Mouse (Mus musculus) MEL (cell line): ENCODE results near the gene Man1b1.

Experiments
- CTCF ChIP-seq, 3 experiments: IDR thresholded peaks in 2 of 3; conservative IDR thresholded peaks in 1 of 3; 2 replicates each; pipeline ENCODE4 v1.5.1; 2011 to 2012; ENCODE audit warnings: low read length in 3 of 3, low read depth in 2 of 3, mild to moderate bottlenecking in 2 of 3, improper control_type of control experiment in 1 of 3, inconsistent platforms in 1 of 3, mixed read lengths in 1 of 3, moderate library complexity in 1 of 3; ENCODE audit not compliant: control insufficient read depth in 1 of 3, insufficient read depth in 1 of 3, poor library complexity in 1 of 3, severe bottlenecking in 1 of 3
- E2F4 ChIP-seq: IDR thresholded peaks from 2 replicates; pipeline ENCODE4 v1.6.1; 2011; ENCODE audit warnings: low read depth, low read length, improper control_type of control experiment, borderline replicate concordance
- ELF1 ChIP-seq: IDR thresholded peaks from 2 replicates; pipeline ENCODE4 v1.6.1; 2014; ENCODE audit warnings: low read depth, mild to moderate bottlenecking, inconsistent platforms, low read length, improper control_type of control experiment, moderate library complexity
- EP300 ChIP-seq, 2 experiments: IDR thresholded peaks; 2 replicates each; pipeline ENCODE4 v1.6.1; 2011; ENCODE audit warnings: improper control_type of control experiment in 2 of 2, low read length in 2 of 2, low read depth in 1 of 2, mild to moderate bottlenecking in 1 of 2
- ETS1 ChIP-seq: IDR thresholded peaks from 2 replicates; pipeline ENCODE4 v1.6.1; 2012; ENCODE audit warnings: low read depth, mild to moderate bottlenecking, inconsistent platforms, low read length, improper control_type of control experiment, moderate library complexity
- POLR2A ChIP-seq, 2 experiments: IDR thresholded peaks; 2 replicates each; pipeline ENCODE4 v1.6.1; 2011 to 2012; ENCODE audit warnings: low read length in 2 of 2, mild to moderate bottlenecking in 2 of 2, control low read depth in 1 of 2, improper control_type of control experiment in 1 of 2, low read depth in 1 of 2, moderate library complexity in 1 of 2; ENCODE audit not compliant: control insufficient read depth in 1 of 2, insufficient read depth in 1 of 2, poor library complexity in 1 of 2
- TBP ChIP-seq: IDR thresholded peaks from 2 replicates; pipeline ENCODE4 v1.8.0; 2011; ENCODE audit warnings: low read depth, low read length, improper control_type of control experiment
- ZMIZ1 ChIP-seq: IDR thresholded peaks from 2 replicates; pipeline ENCODE4 v1.6.1; 2012; ENCODE audit warnings: low read depth, mild to moderate bottlenecking, inconsistent platforms, low read length, improper control_type of control experiment, moderate library complexity
- ZNF384 ChIP-seq: IDR thresholded peaks from 2 replicates; pipeline ENCODE4 v1.6.1; 2012; ENCODE audit warnings: low read depth, mild to moderate bottlenecking, inconsistent platforms, low read length, improper control_type of control experiment

DNA sequence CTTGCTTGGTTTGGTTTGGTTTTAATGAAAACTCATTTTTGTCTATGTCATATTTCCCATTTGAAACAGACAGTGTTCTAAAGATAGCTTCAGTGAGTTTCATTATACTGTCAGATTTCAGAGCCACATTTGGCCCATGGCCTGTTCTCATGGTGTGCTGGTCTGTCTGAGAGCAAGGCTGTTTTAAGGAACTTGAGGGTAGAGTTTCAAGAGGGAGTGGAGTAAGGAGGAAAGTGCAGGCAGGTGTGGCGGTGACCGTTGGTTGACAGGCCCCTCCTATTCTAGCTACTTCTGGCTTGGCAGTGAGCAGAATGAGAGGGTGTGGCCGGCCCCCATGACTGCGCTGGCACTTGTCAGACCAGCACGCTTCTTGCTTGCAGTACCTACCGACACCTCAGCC lies 6.2 kb downstream of the Man1b1 start:
- no peak for TF ChIP-seq ETS1
- no peak for TF ChIP-seq E2F4
- no peak for TF ChIP-seq ZMIZ1
- no peak for TF ChIP-seq ELF1
- TF ChIP-seq CTCF (IDR thresholded peaks at IDR 0.05 in 2 of 3, conservative IDR thresholded peaks at IDR 0.05 in 1 of 3; ENCODE audit: control insufficient read depth in 1 of 3, insufficient read depth in 1 of 3, low read depth in 2 of 3, low read length in 3 of 3, poor library complexity in 1 of 3, severe bottlenecking in 1 of 3), result no peak
- no peak for TF ChIP-seq TBP
- TF ChIP-seq POLR2A (IDR thresholded peaks at IDR 0.05; ENCODE audit: control insufficient read depth in 1 of 2, insufficient read depth in 1 of 2, low read depth in 1 of 2, low read length in 2 of 2, poor library complexity in 1 of 2), result no peak
- TF ChIP-seq EP300 (IDR thresholded peaks at IDR 0.05; ENCODE audit: low read depth in 1 of 2, low read length in 2 of 2), result no peak
- TF ChIP-seq ZNF384, result no peak
